Mouse (Mus musculus) liver, adult 2 months (tissue): Measurements from ENCODE around the gene Ubqln1. TPM values are rescaled to one million over a fixed set of nuclear protein-coding genes. Genes with fewer than 3 reads are reported as not detected.
A peak's percentile ranks its signal among the peaks of the same experiment; 100 is the strongest.

Experiments used
- DNase-seq: peaks from one replicate; pipeline ENCODE4 v3.0.0-alpha.2; 2011; ENCODE audit warnings: low read depth, low spot score; ENCODE audit errors: extremely low read depth
- H3K27ac ChIP-seq: fragments of 200-500 bp; replicated peaks from 2 replicates; pipeline ENCODE4 v1.5.1; 2012; ENCODE audit warnings: low read depth, mild to moderate bottlenecking, control low read depth, inconsistent platforms, low read length; ENCODE audit not compliant: insufficient read depth
- H3K27me3 ChIP-seq: fragments of 200-500 bp; 2 replicates; pipeline ENCODE4 v1.6.1; 2012; ENCODE audit warnings: mild to moderate bottlenecking, moderate library complexity, low read length, inconsistent platforms; ENCODE audit not compliant: control insufficient read depth, insufficient read depth
- H3K36me3 ChIP-seq: fragments of 200-500 bp; 2 replicates; pipeline ENCODE4 v1.6.1; 2012; ENCODE audit warnings: low read length, inconsistent platforms; ENCODE audit not compliant: control insufficient read depth, insufficient read depth
- H3K4me1 ChIP-seq: fragments of 200-500 bp; 2 replicates; pipeline ENCODE4 v1.6.1; 2011; ENCODE audit warnings: low read length; ENCODE audit not compliant: control insufficient read depth, insufficient read depth
- H3K4me3 ChIP-seq: fragments of 200-500 bp; 2 replicates; pipeline ENCODE4 v1.5.1; 2011; ENCODE audit warnings: low read depth, mild to moderate bottlenecking, control low read depth, low read length, moderate library complexity; ENCODE audit not compliant: insufficient read depth
- H3K79me2 ChIP-seq: fragments of 200-500 bp; 2 replicates; pipeline ENCODE4 v1.6.1; 2012; ENCODE audit warnings: inconsistent platforms, mild to moderate bottlenecking, low read length, moderate library complexity; ENCODE audit not compliant: control insufficient read depth, insufficient read depth
- H3K9ac ChIP-seq: fragments of 200-500 bp; 2 replicates; pipeline ENCODE4 v1.6.1; 2012; ENCODE audit warnings: low read depth, mild to moderate bottlenecking, control low read depth, inconsistent platforms, low read length
- CTCF ChIP-seq: fragments of 200-500 bp; IDR thresholded peaks from 2 replicates; pipeline ENCODE4 v1.5.1; 2011; ENCODE audit warnings: low read depth, low read length, control low read depth
- POLR2A ChIP-seq: fragments of 200-500 bp; IDR thresholded peaks from 2 replicates; pipeline ENCODE4 v1.6.1; 2011; ENCODE audit warnings: low read length, control low read depth; ENCODE audit not compliant: insufficient read depth; ENCODE audit errors: extremely low read depth
- WGBS: fragments of 180-500 bp; shearing (Covaris S2); methylation state at CpG from one replicate; pipeline ENCODE4 v1.1.7; 2018; 5-methylcytosine and 5-hydroxymethylcytosine counted together
- polyA plus RNA-seq: library from polyadenylated mRNA; depleted of rRNA; stranded (reverse); fragments of >200 nt; gene quantifications from 2 replicates; pipeline ENCODE4 v1.2.3, GENCODE M21; 2012
- total RNA-seq: library from RNA; depleted of rRNA; stranded (reverse); fragments of >200 nt; gene quantifications from 2 replicates; pipeline ENCODE4 v1.2.3, GENCODE M21; 2014

The Ubqln1 gene
- total and polyA plus RNA-seq, 2 experiments, result 77.4 to 119 TPM

DNA sequence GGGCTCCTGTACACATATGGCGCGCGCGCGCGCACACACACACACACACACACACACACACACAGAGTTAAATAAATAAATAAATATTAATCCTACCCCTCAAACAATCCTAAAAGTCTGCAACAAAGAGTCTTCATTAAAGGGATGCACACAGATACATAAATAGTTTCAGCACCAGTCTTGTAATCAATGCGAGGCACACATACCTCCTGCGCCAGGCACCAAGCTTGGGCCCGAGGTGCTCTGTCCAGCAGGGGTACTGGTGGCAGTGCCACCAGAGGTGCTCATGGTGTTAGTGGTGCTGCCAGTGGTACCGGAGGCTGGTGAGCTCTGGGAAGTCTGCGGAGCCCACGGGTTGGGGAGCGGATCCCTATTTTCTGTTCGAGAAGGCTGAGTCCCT lies 23.9 kb downstream of the Ubqln1 start:
- Histone ChIP-seq H3K36me3 (peaks cover 52% of the 10 kb centered on the region), H3K27me3 (no peaks in the 10 kb centered on the region), H3K79me2 (peaks cover 18% of the 10 kb centered on the region; the same call in 1 of the 2 replicates), H3K9ac (no peak overlapping the region), H3K4me1 (0 out of 2 replicates have a peak, but pooled peaks cover 4% of the 10 kb centered on the region), H3K27ac (no peak overlapping the region), H3K4me3 (no peak overlapping the region)
- TF ChIP-seq POLR2A (no peak), CTCF (no peak)
- no peak for DNase-seq
- 99% methylated on average over 14 of the region's 14 CpGs for WGBS

DNA sequence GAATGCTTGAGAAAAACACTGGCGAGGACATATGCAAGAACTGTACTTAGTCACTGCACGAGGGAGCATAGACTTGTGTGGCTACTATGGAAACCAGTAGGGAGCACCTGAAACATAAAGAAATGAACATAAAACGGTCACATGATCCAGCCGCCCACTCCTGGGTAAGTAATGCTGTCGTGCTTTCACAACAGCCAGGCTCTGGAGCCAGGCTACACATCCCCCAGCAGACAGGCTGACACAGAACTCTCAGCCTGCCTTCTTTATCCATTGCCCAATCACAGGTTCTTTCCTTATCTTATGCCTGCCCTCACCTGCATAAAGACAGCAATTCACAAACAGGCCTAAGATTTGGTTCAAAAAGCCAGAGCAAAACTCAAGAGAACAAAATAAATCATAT lies 26.0 kb downstream of the Ubqln1 start:
- DNase-seq, result peak; percentile 55
- Histone ChIP-seq H3K36me3 (peaks cover 52% of the 10 kb centered on the region), H3K9ac (no peak overlapping the region), H3K4me3 (no peak overlapping the region), H3K27ac (no peak overlapping the region), H3K4me1 (no peaks in the 10 kb centered on the region), H3K27me3 (no peaks in the 10 kb centered on the region), H3K79me2 (peaks cover 14% of the 10 kb centered on the region; the same call in 1 of the 2 replicates)
- 37% methylated on average over 5 of the region's 5 CpGs for WGBS
- TF ChIP-seq CTCF (no peak), POLR2A (no peak)

DNA sequence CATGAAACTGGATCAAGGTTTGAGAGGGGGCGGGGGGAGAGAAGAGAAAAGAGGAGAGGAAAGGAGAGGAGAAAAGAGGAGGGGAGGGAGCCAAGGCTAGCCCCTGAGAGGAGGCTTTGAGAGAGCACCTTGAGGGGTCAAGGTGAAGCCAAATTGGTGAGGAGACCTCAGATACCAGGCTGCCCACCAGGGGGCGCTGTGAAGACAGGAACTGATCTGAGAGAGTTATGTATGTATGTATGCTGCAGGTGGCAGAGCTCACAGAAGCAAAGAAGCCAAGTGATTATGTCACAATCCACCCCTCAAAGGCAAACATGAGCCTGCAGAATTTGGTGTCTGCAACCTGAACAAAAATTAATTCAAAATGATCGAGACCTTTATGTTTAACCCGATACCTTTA lies 27.0 kb downstream of the Ubqln1 start:
- peak; percentile 84 for TF ChIP-seq CTCF
- TF ChIP-seq POLR2A, result no peak
- WGBS, result 54% methylated on average over 4 of the region's 4 CpGs

DNA sequence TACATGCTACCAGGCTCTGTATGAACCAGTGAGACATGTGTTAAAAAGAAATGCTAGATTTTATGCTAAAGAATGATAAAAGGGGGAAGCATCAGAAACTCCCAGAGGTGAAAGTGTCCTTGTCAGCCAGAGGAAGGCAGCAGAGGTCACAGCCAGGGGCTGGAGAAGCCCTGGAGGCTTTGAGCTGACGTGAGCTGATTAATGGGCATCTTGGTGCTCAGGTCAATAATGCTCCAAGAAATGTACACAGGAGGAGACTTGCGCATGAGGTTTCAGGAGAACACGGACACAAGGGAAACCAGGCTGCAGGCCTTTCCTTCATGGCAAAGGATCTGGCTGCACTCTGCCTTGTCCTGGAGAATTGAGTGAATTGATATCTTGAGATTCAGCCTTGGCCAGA lies 27.7 kb downstream of the Ubqln1 start:
- no peak overlapping the region for H3K4me3 ChIP-seq
- WGBS, result 94% methylated on average over 3 of the region's 3 CpGs
- TF ChIP-seq POLR2A (no peak), CTCF (no peak)
- no peak overlapping the region for H3K27ac ChIP-seq
- H3K27me3 ChIP-seq, result no peaks in the 10 kb centered on the region
- peaks cover 47% of the 10 kb centered on the region for H3K36me3 ChIP-seq
- no peak for DNase-seq
- H3K4me1 ChIP-seq, result peaks cover 5% of the 10 kb centered on the region
- H3K79me2 ChIP-seq, result peaks cover 18% of the 10 kb centered on the region
- no peak overlapping the region for H3K9ac ChIP-seq

More for the DNA sequence above, 27.0 kb downstream of the Ubqln1 start:
- H3K4me3 ChIP-seq, result no peak overlapping the region
- peaks cover 2% of the 10 kb centered on the region for H3K4me1 ChIP-seq
- no peak overlapping the region for H3K27ac ChIP-seq
- H3K27me3 ChIP-seq, result no peaks in the 10 kb centered on the region
- H3K36me3 ChIP-seq, result peaks cover 49% of the 10 kb centered on the region
- H3K79me2 ChIP-seq, result peaks cover 14% of the 10 kb centered on the region; the same call in 1 of the 2 replicates
- no peak overlapping the region for H3K9ac ChIP-seq
- peak; percentile 60 for DNase-seq

DNA sequence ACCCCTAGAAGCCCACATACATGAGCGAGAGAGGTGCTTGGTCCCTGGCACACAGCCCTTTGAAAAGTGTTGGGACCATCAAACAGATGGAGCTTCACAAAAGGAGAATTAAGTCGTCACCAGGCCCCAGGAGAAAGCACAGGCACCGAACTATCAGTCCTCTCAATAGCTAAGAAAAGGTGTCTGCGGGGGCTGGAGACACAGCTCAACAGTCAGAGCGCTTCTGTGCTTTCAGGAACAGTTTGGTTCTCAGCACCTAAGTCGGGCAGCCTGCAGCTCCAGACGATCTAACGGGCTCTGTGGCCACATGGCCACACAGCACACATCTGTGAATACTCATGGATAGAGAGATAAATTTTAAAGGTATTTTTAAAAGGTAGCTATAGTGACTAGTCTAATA lies 29.2 kb downstream of the Ubqln1 start:
- peaks cover 14% of the 10 kb centered on the region for H3K4me1 ChIP-seq
- WGBS, result 92% methylated on average over 8 of the region's 8 CpGs
- H3K4me3 ChIP-seq, result no peak overlapping the region
- TF ChIP-seq POLR2A, result no peak
- no peak for TF ChIP-seq CTCF
- H3K27me3 ChIP-seq, result no peaks in the 10 kb centered on the region
- H3K27ac ChIP-seq, result no peak overlapping the region
- peaks cover 18% of the 10 kb centered on the region for H3K79me2 ChIP-seq
- H3K9ac ChIP-seq, result no peak overlapping the region
- H3K36me3 ChIP-seq, result peaks cover 36% of the 10 kb centered on the region
- DNase-seq, result no peak

DNA sequence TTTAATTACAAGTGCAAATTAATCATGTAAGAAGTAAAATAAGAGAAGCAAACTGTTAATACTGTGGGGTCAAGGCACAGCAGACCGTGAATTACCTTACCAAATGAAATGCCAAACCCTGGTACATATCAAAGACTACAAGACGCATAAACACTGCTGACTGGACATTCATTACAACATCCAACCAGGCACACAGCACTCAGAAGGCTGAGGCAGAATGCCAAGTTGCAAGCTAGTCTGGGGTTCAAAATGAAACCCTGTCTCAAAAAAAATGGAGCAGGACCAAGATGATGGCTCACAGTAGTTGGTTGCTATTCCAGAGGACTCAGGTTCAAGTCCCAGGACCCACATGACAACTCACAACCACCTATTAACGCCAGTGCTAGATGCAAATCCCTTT lies 31.3 kb downstream of the Ubqln1 start:
- Histone ChIP-seq H3K4me3 (no peak overlapping the region), H3K27me3 (no peaks in the 10 kb centered on the region), H3K27ac (peak overlapping the region; percentile 71), H3K9ac (no peak overlapping the region), H3K36me3 (peaks cover 37% of the 10 kb centered on the region), H3K79me2 (peaks cover 22% of the 10 kb centered on the region), H3K4me1 (peaks cover 18% of the 10 kb centered on the region)
- no peak for TF ChIP-seq CTCF
- no peak for TF ChIP-seq POLR2A
- peak; percentile 83 for DNase-seq
- 40% methylated on average over 3 of the region's 3 CpGs for WGBS
